Mouse (Mus musculus): ENCODE measurements around the gene Rrp1b. TPM values are rescaled to one million over a fixed set of nuclear protein-coding genes. Genes with fewer than 3 reads are reported as not detected.

Gene Rrp1b
- polyA plus RNA-seq, 1 experiment from 2014 or later, result 44.7 TPM

DNA sequence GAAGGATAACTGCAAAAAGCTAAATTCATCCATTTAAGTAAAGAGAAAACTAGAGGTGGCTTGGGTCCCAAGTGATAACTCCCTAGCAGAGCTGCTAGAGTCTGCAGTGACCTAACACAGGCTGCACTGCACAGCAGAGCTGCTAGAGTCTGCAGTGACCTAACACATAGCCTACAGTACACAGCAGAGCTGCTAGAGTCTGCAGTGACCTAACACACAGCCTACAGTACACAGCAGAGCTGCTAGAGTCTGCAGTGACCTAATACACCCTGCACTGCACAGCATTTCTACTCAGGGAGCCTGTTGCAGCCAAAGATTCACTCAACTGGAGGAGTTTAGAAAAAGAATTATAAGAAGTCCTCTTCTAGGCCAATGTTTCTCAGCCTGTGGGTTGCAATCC is 22.2 kb upstream of the Rrp1b start:
- no peaks in the 10 kb centered on the region for H3K36me3 ChIP-seq
- H3K4me3 ChIP-seq, result no peak overlapping the region
- H3K27me3 ChIP-seq, result no peaks in the 10 kb centered on the region
- ATAC-seq (ENCODE audit: low FRiP score), result no peak
- no peak overlapping the region for H3K27ac ChIP-seq
- no peak overlapping the region for H3K9ac ChIP-seq
- no peak overlapping the region for H3K4me2 ChIP-seq (replicated peaks)
- no peaks in the 10 kb centered on the region for H3K4me1 ChIP-seq
- no peaks in the 10 kb centered on the region for H3K9me3 ChIP-seq (replicated peaks)

GRCm38 (mm10) chr17:32016481-32016880 is 19.4 kb upstream of the Rrp1b start:
- Histone ChIP-seq H3K4me1 (no peaks in the 10 kb centered on the region), H3K36me3 (no peaks in the 10 kb centered on the region), H3K9ac (no peak overlapping the region), H3K27me3 (no peaks in the 10 kb centered on the region), H3K4me3 (no peak overlapping the region), H3K9me3 (replicated peaks) (no peaks in the 10 kb centered on the region), H3K27ac (no peak overlapping the region), H3K4me2 (replicated peaks) (no peak overlapping the region)
- ATAC-seq (ENCODE audit: low FRiP score), result no peak
- 86% methylated on average over 8 of the region's 8 CpGs for WGBS

DNA sequence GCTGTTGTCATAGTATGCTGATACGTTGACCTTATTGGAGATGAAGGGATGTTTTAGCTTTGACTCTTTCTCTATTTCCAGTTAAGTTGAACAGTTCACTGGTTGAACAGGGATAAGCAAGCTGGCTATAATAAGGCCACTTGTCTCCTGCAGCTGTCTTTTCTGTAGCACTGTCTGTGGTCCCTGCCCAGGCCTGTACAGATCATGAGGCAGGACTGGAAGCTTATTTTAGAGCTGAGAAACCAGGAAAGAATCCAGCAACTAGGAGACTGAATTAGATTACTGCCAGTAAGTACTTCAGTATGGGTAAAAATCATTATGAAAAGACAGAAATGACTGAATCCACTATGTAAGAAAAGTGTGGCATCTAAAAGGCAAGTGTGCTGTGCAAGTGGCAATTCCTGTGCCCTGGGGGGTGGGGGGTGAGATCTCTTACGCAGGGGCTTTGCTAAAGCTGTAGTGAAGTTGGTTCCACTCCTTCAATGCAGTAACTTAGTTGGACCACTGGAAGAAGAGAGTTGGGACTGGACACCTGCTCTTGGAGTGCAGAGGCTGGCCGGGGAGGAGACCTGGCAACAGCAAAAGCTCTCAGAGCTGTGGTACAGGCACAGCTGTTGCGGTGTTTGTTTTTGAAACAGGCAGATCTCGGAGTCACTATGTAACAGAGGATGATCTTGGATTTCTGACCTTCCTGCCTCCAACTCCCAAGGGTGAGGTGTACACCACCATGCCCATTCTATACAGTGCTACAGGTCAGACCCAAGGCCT is 17.6 kb upstream of the Rrp1b start:
- H3K4me1 ChIP-seq, result no peaks in the 10 kb centered on the region
- H3K36me3 ChIP-seq, result no peaks in the 10 kb centered on the region
- ATAC-seq (ENCODE audit: low FRiP score), result no peak
- H3K4me3 ChIP-seq, result no peak overlapping the region
- no peak overlapping the region for H3K4me2 ChIP-seq (replicated peaks)
- H3K9ac ChIP-seq, result no peak overlapping the region
- H3K27me3 ChIP-seq, result no peaks in the 10 kb centered on the region
- no peaks in the 10 kb centered on the region for H3K9me3 ChIP-seq (replicated peaks)
- no peak overlapping the region for H3K27ac ChIP-seq
- 83% methylated on average over 5 of the region's 5 CpGs for whole genome bisulfite sequencing

DNA sequence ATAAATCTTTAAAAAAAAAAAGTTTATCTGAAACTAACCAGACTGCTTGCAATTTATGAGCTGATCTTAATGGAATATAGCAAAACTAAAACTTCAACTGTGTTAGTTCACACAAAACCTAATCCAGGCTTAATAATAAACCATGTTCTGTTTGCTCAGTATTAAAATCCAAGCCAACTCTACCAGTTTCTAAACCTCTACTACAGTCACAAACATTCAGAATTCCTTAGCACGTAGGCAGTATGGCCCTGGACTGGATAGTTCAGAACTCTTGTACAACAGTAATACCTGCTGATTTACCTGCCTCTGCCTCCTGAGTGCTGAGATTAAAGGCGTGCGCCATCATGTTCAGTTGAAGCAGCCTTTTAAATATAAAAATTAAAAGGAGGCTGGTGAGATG is 13.9 kb upstream of the Rrp1b start:
- Histone ChIP-seq H3K27me3 (no peaks in the 10 kb centered on the region), H3K4me2 (replicated peaks) (no peak overlapping the region)
- ATAC-seq (ENCODE audit: low FRiP score), result no peak

GRCm38 (mm10) chr17:32022551-32022950 is 13.3 kb upstream of the Rrp1b start:
- Histone ChIP-seq H3K4me1 (peaks cover 5% of the 10 kb centered on the region), H3K27me3 (no peaks in the 10 kb centered on the region), H3K36me3 (no peaks in the 10 kb centered on the region), H3K9ac (no peak overlapping the region), H3K4me3 (no peak overlapping the region), H3K9me3 (replicated peaks) (no peaks in the 10 kb centered on the region), H3K27ac (no peak overlapping the region), H3K4me2 (replicated peaks) (no peak overlapping the region)
- 85% methylated on average over 6 of the region's 6 CpGs for WGBS
- no peak for ATAC-seq (ENCODE audit: low FRiP score)

More for the DNA sequence above, 13.9 kb upstream of the Rrp1b start:
- peaks cover 5% of the 10 kb centered on the region for H3K4me1 ChIP-seq
- no peaks in the 10 kb centered on the region for H3K9me3 ChIP-seq (replicated peaks)
- no peaks in the 10 kb centered on the region for H3K36me3 ChIP-seq
- no peak overlapping the region for H3K4me3 ChIP-seq
- H3K9ac ChIP-seq, result no peak overlapping the region
- H3K27ac ChIP-seq, result no peak overlapping the region
- 96% methylated on average over 3 of the region's 3 CpGs for WGBS

GRCm38 (mm10) chr17:32023088-32023487 is 12.8 kb upstream of the Rrp1b start:
- Histone ChIP-seq H3K27me3 (no peaks in the 10 kb centered on the region), H3K4me1 (peaks cover 5% of the 10 kb centered on the region), H3K36me3 (no peaks in the 10 kb centered on the region), H3K4me2 (replicated peaks) (no peak overlapping the region), H3K9me3 (replicated peaks) (no peaks in the 10 kb centered on the region), H3K27ac (no peak overlapping the region), H3K9ac (no peak overlapping the region), H3K4me3 (no peak overlapping the region)
- WGBS, result 77% methylated on average over 8 of the region's 8 CpGs
- ATAC-seq (ENCODE audit: low FRiP score), result no peak

GRCm38 (mm10) chr17:32024671-32025073 is 11.2 kb upstream of the Rrp1b start:
- H3K4me3 ChIP-seq, result no peak overlapping the region

GRCm38 (mm10) chr17:32025386-32025785 is 10.5 kb upstream of the Rrp1b start:
- Histone ChIP-seq H3K27ac (no peak overlapping the region), H3K9ac (no peak overlapping the region), H3K4me3 (no peak overlapping the region), H3K27me3 (no peaks in the 10 kb centered on the region), H3K4me2 (replicated peaks) (no peak overlapping the region), H3K36me3 (no peaks in the 10 kb centered on the region), H3K4me1 (peaks cover 5% of the 10 kb centered on the region), H3K9me3 (replicated peaks) (no peaks in the 10 kb centered on the region)
- ATAC-seq (ENCODE audit: low FRiP score), result no peak; the same call in 1 of the 2 replicates
- WGBS, result 8% methylated on average over 2 of the region's 2 CpGs

More at GRCm38 (mm10) chr17:32024671-32025073, 11.2 kb upstream of the Rrp1b start:
- Histone ChIP-seq H3K9ac (no peak overlapping the region), H3K27ac (no peak overlapping the region), H3K27me3 (no peaks in the 10 kb centered on the region), H3K4me1 (peaks cover 5% of the 10 kb centered on the region), H3K4me2 (replicated peaks) (no peak overlapping the region), H3K9me3 (replicated peaks) (no peaks in the 10 kb centered on the region), H3K36me3 (no peaks in the 10 kb centered on the region)
- 50% methylated on average over 5 of the region's 5 CpGs for WGBS
- ATAC-seq (ENCODE audit: low FRiP score), result no peak

- Histone ChIP-seq H3K36me3 (no peaks in the 10 kb centered on the region), H3K9ac (no peak overlapping the region), H3K4me1 (peaks cover 5% of the 10 kb centered on the region), H3K27ac (no peak overlapping the region), H3K9me3 (replicated peaks) (no peaks in the 10 kb centered on the region), H3K4me2 (replicated peaks) (no peak overlapping the region), H3K4me3 (no peak overlapping the region), H3K27me3 (no peaks in the 10 kb centered on the region)
- 32% methylated on average over 3 of the region's 3 CpGs for WGBS
- ATAC-seq (ENCODE audit: low FRiP score), result no peak
Observed at GRCm38 (mm10) chr17:32027666-32028065, 8.2 kb upstream of the Rrp1b start.

- Histone ChIP-seq H3K36me3 (no peaks in the 10 kb centered on the region), H3K4me1 (peaks cover 5% of the 10 kb centered on the region), H3K27me3 (no peaks in the 10 kb centered on the region), H3K4me3 (no peak overlapping the region), H3K27ac (no peak overlapping the region), H3K9me3 (replicated peaks) (no peaks in the 10 kb centered on the region), H3K4me2 (replicated peaks) (no peak overlapping the region), H3K9ac (no peak overlapping the region)
- no peak for ATAC-seq (ENCODE audit: low FRiP score)
- WGBS, result 87% methylated on average over 3 of the region's 3 CpGs
Observed at GRCm38 (mm10) chr17:32028301-32028700, 7.6 kb upstream of the Rrp1b start.

DNA sequence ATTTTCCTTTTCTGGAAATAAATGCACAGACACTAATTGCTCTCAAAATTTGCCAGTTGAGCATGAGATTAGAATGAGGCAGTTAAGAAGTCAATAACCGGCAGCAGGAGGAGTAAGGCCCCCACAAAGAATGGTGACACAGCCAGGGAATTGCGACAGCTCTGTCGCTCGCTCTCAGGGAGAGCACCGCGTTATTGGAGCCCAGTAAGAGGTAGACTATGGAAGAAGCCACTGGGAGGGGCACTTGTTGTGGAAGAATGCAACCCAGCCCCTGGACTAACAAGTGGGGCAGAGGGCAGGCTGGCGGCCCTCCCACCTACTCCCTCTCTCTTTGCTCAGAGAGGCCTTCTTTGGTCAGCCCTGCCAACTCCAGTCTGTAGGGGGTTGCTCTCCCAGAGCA is 4.2 kb upstream of the Rrp1b start:
- no peak for ATAC-seq (ENCODE audit: low FRiP score)
- H3K9ac ChIP-seq, result no peak overlapping the region
- WGBS, result 46% methylated on average over 7 of the region's 7 CpGs
- H3K4me3 ChIP-seq, result no peak overlapping the region
- H3K4me2 ChIP-seq (replicated peaks), result no peak overlapping the region
- no peak overlapping the region for H3K27ac ChIP-seq
- H3K36me3 ChIP-seq, result no peaks in the 10 kb centered on the region
- H3K9me3 ChIP-seq (replicated peaks), result no peaks in the 10 kb centered on the region
- no peaks in the 10 kb centered on the region for H3K27me3 ChIP-seq
- peaks cover 8% of the 10 kb centered on the region for H3K4me1 ChIP-seq

GRCm38 (mm10) chr17:32034322-32034721 is 1.6 kb upstream of the Rrp1b start:
- WGBS, result 89% methylated on average over 23 of the region's 23 CpGs
- no peak overlapping the region for H3K4me3 ChIP-seq
- H3K27ac ChIP-seq, result no peak overlapping the region
- peaks cover 27% of the 10 kb centered on the region for H3K4me1 ChIP-seq
- no peaks in the 10 kb centered on the region for H3K27me3 ChIP-seq
- no peaks in the 10 kb centered on the region for H3K36me3 ChIP-seq
- no peak overlapping the region for H3K9ac ChIP-seq
- no peak overlapping the region for H3K4me2 ChIP-seq (replicated peaks)
- H3K9me3 ChIP-seq (replicated peaks), result no peaks in the 10 kb centered on the region
- no peak for ATAC-seq (ENCODE audit: low FRiP score)
